Mouse (Mus musculus): Measurements from ENCODE around the gene Nrcam. TPM values are rescaled to one million over a fixed set of nuclear protein-coding genes. Genes with fewer than 3 reads are reported as not detected.

Nrcam gene
- polyA plus RNA-seq, 1 experiment from 2014 or later: 102 TPM

GRCm38 (mm10) chr12:44327452-44327851 lies 1.2 kb upstream of the Nrcam start:
- H3K27ac ChIP-seq (replicated peaks): no peak overlapping the region
- H3K9me3 ChIP-seq (replicated peaks): no peaks in the 10 kb centered on the region
- H3K4me2 ChIP-seq: no peak overlapping the region
- H3K36me3 ChIP-seq: no peaks in the 10 kb centered on the region
- no peak overlapping the region for H3K4me3 ChIP-seq (replicated peaks)
- H3K4me1 ChIP-seq: peaks cover 23% of the 10 kb centered on the region
- H3K9ac ChIP-seq (replicated peaks): no peak overlapping the region
- H3K27me3 ChIP-seq (replicated peaks): no peaks in the 10 kb centered on the region
- 35% methylated on average over 6 of the region's 6 CpGs for WGBS
- ATAC-seq (ENCODE audit: low FRiP score): no peak

DNA sequence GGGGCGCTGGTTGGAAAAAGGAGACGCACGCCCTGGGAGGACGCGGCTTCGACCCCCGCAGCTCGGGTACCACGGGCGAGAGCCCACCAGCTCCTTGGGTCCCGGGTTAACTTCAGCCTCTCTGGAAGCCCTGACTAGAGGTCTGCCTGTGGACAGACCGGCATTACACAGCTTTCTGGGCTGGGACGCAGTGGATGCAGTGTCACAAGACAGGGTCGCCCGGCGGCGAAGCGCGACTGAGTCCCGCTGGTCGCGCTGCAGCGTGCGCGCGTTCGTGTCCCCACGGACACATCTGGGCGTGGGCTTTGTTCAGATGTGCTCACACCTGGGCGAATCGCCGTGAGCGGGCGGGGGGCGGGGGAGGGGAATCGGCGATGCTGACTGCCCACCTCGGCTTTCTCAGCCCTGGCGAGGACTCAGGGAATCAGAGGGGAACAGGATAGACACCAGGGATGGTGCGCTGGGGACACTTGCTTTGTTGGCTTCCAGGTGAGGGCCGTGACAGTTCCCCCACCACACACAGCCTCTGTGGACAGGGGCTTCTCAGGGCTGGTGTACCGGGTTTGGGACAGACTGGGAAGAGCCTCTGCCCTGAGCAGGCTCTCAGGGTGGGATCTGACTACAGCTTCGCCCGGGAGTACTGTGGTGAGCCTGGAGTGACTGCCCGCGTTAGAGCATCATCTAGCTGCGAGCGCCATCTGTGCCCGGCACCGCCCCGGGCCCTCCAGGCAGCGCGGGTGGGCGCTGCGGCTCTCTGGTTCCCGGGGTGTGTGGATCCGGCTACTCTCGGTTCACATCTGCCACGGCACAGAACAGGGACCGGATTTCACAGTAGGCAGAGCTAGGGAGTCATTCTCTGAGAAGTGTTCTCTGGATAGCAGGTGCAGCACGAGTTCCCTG lies 881 bp downstream of the Nrcam start:
- Histone ChIP-seq H3K9me3 (replicated peaks) (no peaks in the 10 kb centered on the region), H3K36me3 (no peaks in the 10 kb centered on the region), H3K27ac (replicated peaks) (peak overlapping the region; percentile 93), H3K4me3 (replicated peaks) (peak overlapping the region; percentile 64), H3K9ac (replicated peaks) (peak overlapping the region; percentile 84), H3K4me2 (peak overlapping the region; percentile 73), H3K27me3 (replicated peaks) (no peaks in the 10 kb centered on the region), H3K4me1 (peaks cover 29% of the 10 kb centered on the region)
- peak; percentile 75 for ATAC-seq (ENCODE audit: low FRiP score)
- under 1% methylated on average over 61 of the region's 61 CpGs for WGBS

- ATAC-seq (ENCODE audit: low FRiP score): no peak; the same call in none of the 2 replicates
- WGBS: 1% methylated on average over 9 of the region's 9 CpGs
- Histone ChIP-seq H3K9ac (replicated peaks) (peak overlapping the region; percentile 84), H3K4me1 (peaks cover 29% of the 10 kb centered on the region), H3K36me3 (no peaks in the 10 kb centered on the region), H3K4me3 (replicated peaks) (peak overlapping the region; percentile 64), H3K9me3 (replicated peaks) (no peaks in the 10 kb centered on the region), H3K4me2 (peak overlapping the region; percentile 73), H3K27me3 (replicated peaks) (no peaks in the 10 kb centered on the region), H3K27ac (replicated peaks) (peak overlapping the region; percentile 93)
Observed at GRCm38 (mm10) chr12:44330216-44330719, 1.6 kb downstream of the Nrcam start.

DNA sequence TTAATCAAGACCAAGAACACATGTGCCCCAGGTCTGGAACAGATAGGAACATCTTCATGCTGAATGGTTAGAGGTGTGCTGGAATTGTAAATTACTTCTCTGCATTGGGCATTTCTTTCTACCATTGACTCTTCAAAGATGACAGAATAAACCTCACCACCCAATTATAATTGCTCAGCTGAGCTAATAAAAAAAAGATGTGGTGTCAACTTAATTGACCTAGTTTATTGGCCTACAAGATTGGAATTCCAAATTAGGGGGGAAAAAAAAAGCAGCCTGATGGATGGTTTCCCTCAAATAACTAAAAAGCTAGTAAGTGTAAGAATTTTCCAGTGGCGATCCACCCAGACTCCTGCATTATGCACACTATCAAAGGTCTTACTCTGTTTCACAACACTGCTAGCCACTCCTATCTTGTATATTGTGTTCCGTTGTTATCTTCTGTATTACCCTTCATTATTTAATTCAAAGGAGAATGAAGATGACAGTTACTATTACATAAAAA lies 8.5 kb downstream of the Nrcam start:
- H3K9ac ChIP-seq (replicated peaks): no peak overlapping the region
- no peak for ATAC-seq (ENCODE audit: low FRiP score)
- H3K4me3 ChIP-seq (replicated peaks): no peak overlapping the region
- H3K27ac ChIP-seq (replicated peaks): no peak overlapping the region
- H3K4me1 ChIP-seq: peaks cover 15% of the 10 kb centered on the region
- no peaks in the 10 kb centered on the region for H3K36me3 ChIP-seq
- 50% methylated on average over 2 of the region's 2 CpGs for WGBS
- H3K27me3 ChIP-seq (replicated peaks): no peaks in the 10 kb centered on the region
- no peaks in the 10 kb centered on the region for H3K9me3 ChIP-seq (replicated peaks)
- no peak overlapping the region for H3K4me2 ChIP-seq

- Histone ChIP-seq H3K9me3 (replicated peaks) (no peaks in the 10 kb centered on the region), H3K27me3 (replicated peaks) (no peaks in the 10 kb centered on the region), H3K36me3 (no peaks in the 10 kb centered on the region), H3K4me2 (peak overlapping the region; percentile 11), H3K4me1 (peaks cover 10% of the 10 kb centered on the region), H3K4me3 (replicated peaks) (no peak overlapping the region), H3K9ac (replicated peaks) (no peak overlapping the region), H3K27ac (replicated peaks) (peak overlapping the region; percentile 58; the same call in 1 of the 2 replicates)
- 15% methylated on average over 8 of the region's 8 CpGs for WGBS
- peak; percentile 80 for ATAC-seq (ENCODE audit: low FRiP score)
Observed at GRCm38 (mm10) chr12:44338195-44338622, 9.5 kb downstream of the Nrcam start.

DNA sequence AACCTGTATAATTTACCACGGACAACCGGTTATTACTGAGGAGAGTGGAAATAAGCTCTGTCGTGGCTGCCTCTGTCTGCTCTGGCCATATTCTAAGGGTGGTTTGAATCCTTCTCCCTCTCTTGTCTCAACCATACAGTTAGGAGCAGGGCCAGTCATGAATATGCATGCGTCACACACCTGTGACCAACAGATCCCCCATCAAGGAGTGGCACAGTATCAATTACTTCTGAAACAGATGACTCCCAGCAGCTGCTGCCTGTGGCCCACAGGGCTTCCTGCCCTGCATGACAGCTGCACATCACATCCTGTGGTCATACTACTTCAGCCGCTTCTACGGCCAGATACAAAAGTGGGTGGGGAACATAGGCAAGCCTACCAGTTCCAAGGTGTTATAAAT lies 15.4 kb downstream of the Nrcam start:
- no peak; the same call in 1 of the 2 replicates for ATAC-seq (ENCODE audit: low FRiP score)
- 48% methylated on average over 6 of the region's 6 CpGs for WGBS

DNA sequence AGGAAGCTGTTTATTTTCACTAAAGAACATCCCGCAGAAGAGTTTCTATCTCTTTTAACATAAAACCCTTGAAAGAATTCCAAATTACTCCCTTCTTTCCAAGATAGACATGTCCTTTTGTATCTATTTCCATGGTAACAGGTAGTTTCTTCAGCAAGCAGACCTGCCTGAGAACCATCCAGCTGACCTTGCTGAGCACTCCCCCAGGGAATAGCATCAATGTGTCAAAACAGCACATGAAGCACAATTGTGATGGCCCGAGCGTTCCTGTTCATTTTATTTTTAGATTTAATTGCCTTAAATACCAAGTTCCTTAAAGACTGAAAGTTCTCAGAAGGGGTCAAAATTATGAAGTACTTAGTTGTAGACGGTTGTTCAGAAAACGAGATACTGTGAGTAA lies 16.6 kb downstream of the Nrcam start:
- Histone ChIP-seq H3K9me3 (replicated peaks) (no peaks in the 10 kb centered on the region), H3K4me1 (peaks cover 16% of the 10 kb centered on the region; the same call in 1 of the 2 replicates), H3K27me3 (replicated peaks) (no peaks in the 10 kb centered on the region), H3K4me2 (no peak overlapping the region), H3K4me3 (replicated peaks) (no peak overlapping the region), H3K27ac (replicated peaks) (peak overlapping the region; percentile 29; the same call in 1 of the 2 replicates), H3K36me3 (no peaks in the 10 kb centered on the region), H3K9ac (replicated peaks) (no peak overlapping the region)
- 29% methylated on average over 5 of the region's 5 CpGs for WGBS
- no peak for ATAC-seq (ENCODE audit: low FRiP score)

More for the DNA sequence above, 15.4 kb downstream of the Nrcam start:
- Histone ChIP-seq H3K4me3 (replicated peaks) (no peak overlapping the region), H3K9ac (replicated peaks) (no peak overlapping the region), H3K27ac (replicated peaks) (no peak overlapping the region), H3K36me3 (no peaks in the 10 kb centered on the region), H3K4me1 (peaks cover 16% of the 10 kb centered on the region; the same call in 1 of the 2 replicates), H3K4me2 (no peak overlapping the region), H3K9me3 (replicated peaks) (no peaks in the 10 kb centered on the region), H3K27me3 (replicated peaks) (no peaks in the 10 kb centered on the region)

GRCm38 (mm10) chr12:44346143-44346542 lies 17.5 kb downstream of the Nrcam start:
- ATAC-seq (ENCODE audit: low FRiP score): no peak
- no peaks in the 10 kb centered on the region for H3K9me3 ChIP-seq (replicated peaks)
- no peak overlapping the region for H3K27ac ChIP-seq (replicated peaks)
- H3K4me1 ChIP-seq: peaks cover 16% of the 10 kb centered on the region; the same call in 1 of the 2 replicates
- 42% methylated on average over 3 of the region's 3 CpGs for WGBS
- H3K36me3 ChIP-seq: no peaks in the 10 kb centered on the region
- no peaks in the 10 kb centered on the region for H3K27me3 ChIP-seq (replicated peaks)
- H3K9ac ChIP-seq (replicated peaks): no peak overlapping the region
- no peak overlapping the region for H3K4me2 ChIP-seq
- H3K4me3 ChIP-seq (replicated peaks): no peak overlapping the region

- Histone ChIP-seq H3K36me3 (no peaks in the 10 kb centered on the region), H3K27ac (replicated peaks) (no peak overlapping the region), H3K4me3 (replicated peaks) (no peak overlapping the region), H3K9ac (replicated peaks) (no peak overlapping the region), H3K27me3 (replicated peaks) (no peaks in the 10 kb centered on the region), H3K4me2 (no peak overlapping the region), H3K9me3 (replicated peaks) (no peaks in the 10 kb centered on the region), H3K4me1 (0 out of 2 replicates have a peak, but pooled peaks cover 2% of the 10 kb centered on the region)
- ATAC-seq (ENCODE audit: low FRiP score): no peak
- WGBS: 87% methylated on average over 4 of the region's 4 CpGs
Observed at GRCm38 (mm10) chr12:44355116-44355515, 26.4 kb downstream of the Nrcam start.

- 9% methylated on average over 3 of the region's 3 CpGs for WGBS
- Histone ChIP-seq H3K4me2 (no peak overlapping the region), H3K4me1 (0 out of 2 replicates have a peak, but pooled peaks cover 2% of the 10 kb centered on the region), H3K4me3 (replicated peaks) (no peak overlapping the region), H3K27ac (replicated peaks) (no peak overlapping the region), H3K36me3 (no peaks in the 10 kb centered on the region), H3K27me3 (replicated peaks) (no peaks in the 10 kb centered on the region), H3K9me3 (replicated peaks) (no peaks in the 10 kb centered on the region), H3K9ac (replicated peaks) (no peak overlapping the region)
- ATAC-seq (ENCODE audit: low FRiP score): no peak
Observed at GRCm38 (mm10) chr12:44357460-44357859, 28.8 kb downstream of the Nrcam start.

- ATAC-seq (ENCODE audit: low FRiP score): no peak
- Histone ChIP-seq H3K36me3 (no peaks in the 10 kb centered on the region), H3K9ac (replicated peaks) (no peak overlapping the region), H3K27ac (replicated peaks) (no peak overlapping the region), H3K4me3 (replicated peaks) (no peak overlapping the region), H3K27me3 (replicated peaks) (no peaks in the 10 kb centered on the region), H3K9me3 (replicated peaks) (no peaks in the 10 kb centered on the region), H3K4me1 (0 out of 2 replicates have a peak, but pooled peaks cover 2% of the 10 kb centered on the region), H3K4me2 (no peak overlapping the region)
- 53% methylated on average over 1 of the region's 1 CpGs for WGBS
Observed at GRCm38 (mm10) chr12:44357881-44358280, 29.2 kb downstream of the Nrcam start.

All from neural tube, embryonic 15.5 days (tissue).